In the genomic region with DNA sequence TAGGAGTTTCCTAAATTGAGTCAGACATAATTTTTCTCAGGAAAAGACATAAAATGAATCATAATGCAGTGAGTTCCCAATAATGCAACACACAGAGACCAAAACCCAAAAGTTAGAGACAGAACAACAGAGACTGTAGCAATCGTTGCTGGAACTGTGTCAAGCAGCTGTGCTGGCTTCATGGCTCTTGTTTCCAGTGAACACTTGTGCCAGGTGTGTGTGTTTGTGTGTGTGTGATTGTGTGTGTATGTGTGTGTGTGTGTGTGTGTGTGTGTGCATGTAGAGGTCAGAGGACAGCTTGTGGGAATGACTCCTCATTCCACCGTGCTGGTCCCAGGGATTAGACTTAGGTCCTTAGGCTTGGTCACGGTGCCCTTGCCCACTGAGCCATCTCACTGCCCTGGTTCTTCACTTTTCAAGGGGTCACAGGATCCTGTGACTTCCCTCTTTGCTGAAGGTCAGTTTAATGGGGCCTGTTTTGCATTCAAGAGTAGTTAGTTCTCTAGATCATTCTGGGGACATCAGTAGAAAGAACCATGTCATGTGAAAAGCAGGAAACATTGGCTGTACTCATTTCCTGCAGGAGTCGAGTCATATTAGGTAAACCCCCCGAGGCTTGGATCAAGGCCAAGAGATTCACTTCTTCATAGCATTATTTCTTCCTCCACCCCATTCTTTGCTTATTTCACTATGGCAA, we compare ENCODE assay signal across 18 mouse cellular contexts. TPM values are rescaled to one million over a fixed set of nuclear protein-coding genes. Genes with fewer than 3 reads are reported as not detected.
DNase-seq lines count a peak whose midpoint lies in the region; ATAC-seq and TF ChIP-seq lines count a peak whose summit lies in the region.
"Had no signal": no experiment of that assay in that cellular context is flagged by ENCODE, and none has a peak within 500 bp of the region (broad histone marks: within the 10 kb centered on the region; RNA-seq: fewer than 3 reads in every experiment).

No protein-coding gene starts in this region.

- no peaks in the 10 kb centered on the region for H3K27me3 ChIP-seq in lung, postnatal 0 days (replicated peaks; ENCODE audit: insufficient read depth, low read length)
- no peaks in the 10 kb centered on the region for H3K27me3 ChIP-seq in myocyte (ENCODE audit: control insufficient read depth, insufficient read depth, insufficient read length)
- H3K27me3 ChIP-seq in liver, postnatal 0 days (ENCODE audit: insufficient read depth, low read length): no peaks in the 10 kb centered on the region
- H3K27me3 ChIP-seq: embryonic facial prominence, embryonic 13.5 days; intestine, embryonic 15.5 days; liver, embryonic 13.5 days had no signal

- no peak overlapping the region for H3ac ChIP-seq in myocyte (ENCODE audit: control insufficient read depth, insufficient read length)

- no peak for TF ChIP-seq CTCF in lung, postnatal 0 days (IDR thresholded peaks at IDR 0.05)
- no peak for TF ChIP-seq CTCF in embryonic fibroblast, embryonic 13.5 days (IDR thresholded peaks at IDR 0.05; ENCODE audit: borderline replicate concordance, insufficient read depth, low read length)
- TF ChIP-seq CTCF in liver, postnatal 0 days (IDR thresholded peaks at IDR 0.05; ENCODE audit: low read depth): no peak

- WGBS in lung, postnatal 0 days: 49% methylated on average over 5 of the region's 5 CpGs
- WGBS in liver, postnatal 0 days (ENCODE audit: insufficient replicate concordance): 39% methylated on average over 5 of the region's 5 CpGs

- H3K9me3 ChIP-seq in lung, postnatal 0 days (ENCODE audit: low read length): no peaks in the 10 kb centered on the region
- H3K9me3 ChIP-seq in liver, postnatal 0 days (ENCODE audit: low read length): no peaks in the 10 kb centered on the region
- H3K9me3 ChIP-seq: hindbrain, embryonic 10.5 days; intestine, embryonic 15.5 days; liver, embryonic 13.5 days had no signal

- H3K4me2 ChIP-seq in lung, postnatal 0 days (replicated peaks; ENCODE audit: low read depth, low read length): no peak overlapping the region
- peak overlapping the region; percentile 96 for H3K4me2 ChIP-seq in myocyte (ENCODE audit: low read depth)
- H3K4me2 ChIP-seq in liver, postnatal 0 days (ENCODE audit: low read depth, low read length): no peak overlapping the region
- H3K4me2 ChIP-seq: embryonic facial prominence, embryonic 13.5 days; intestine, embryonic 15.5 days; liver, embryonic 13.5 days; midbrain, embryonic 11.5 days had no signal

- no peaks in the 10 kb centered on the region for H3K79me2 ChIP-seq in myocyte (ENCODE audit: control insufficient read depth, insufficient read depth)

- intact Hi-C loops in gastrocnemius, postnatal 36 days (cut with DNase I): no loop called here

- no peak overlapping the region for H3K9ac ChIP-seq in lung, postnatal 0 days (replicated peaks; ENCODE audit: low read depth)
- no peak overlapping the region for H3K9ac ChIP-seq in liver, postnatal 0 days (replicated peaks)
- H3K9ac ChIP-seq: embryonic facial prominence, embryonic 13.5 days; forebrain, postnatal 0 days; intestine, embryonic 15.5 days; liver, embryonic 13.5 days had no signal

- peak; percentile 8 for DNase-seq in gastrocnemius, adult 18-20 months (ENCODE audit: low spot score)
- no peak for DNase-seq in gastrocnemius, postnatal 36 days
- peak; percentile 28 for DNase-seq in lung, postnatal 0 days (ENCODE audit: low spot score)
- no peak for DNase-seq in lung, adult 18-20 months
- no peak for DNase-seq in urinary bladder, postnatal 14 days (ENCODE audit: low spot score)
- no peak for DNase-seq in liver, postnatal 0 days
- DNase-seq: cerebellum, postnatal 14 days; forebrain, postnatal 0 days; heart, adult 2 months; liver, embryonic 13.5 days had no signal

- no peaks in the 10 kb centered on the region for H3K36me3 ChIP-seq in lung, postnatal 0 days (ENCODE audit: insufficient read depth, low read length)
- H3K36me3 ChIP-seq in myocyte (ENCODE audit: control insufficient read depth, insufficient read depth): no peaks in the 10 kb centered on the region
- no peaks in the 10 kb centered on the region for H3K36me3 ChIP-seq in liver, postnatal 0 days (replicated peaks; ENCODE audit: insufficient read depth, low read length)
- H3K36me3 ChIP-seq: embryonic facial prominence, embryonic 13.5 days; hindbrain, embryonic 10.5 days; intestine, embryonic 15.5 days; liver, embryonic 13.5 days had no signal

- H3K27ac ChIP-seq in lung, postnatal 0 days (ENCODE audit: low read length): no peak overlapping the region
- peak overlapping the region; percentile 70 for H3K27ac ChIP-seq in embryonic fibroblast, embryonic 13.5 days (ENCODE audit: insufficient read depth, low read length)
- no peak overlapping the region for H3K27ac ChIP-seq in liver, postnatal 0 days (ENCODE audit: low read depth)
- H3K27ac ChIP-seq: embryonic facial prominence, embryonic 13.5 days; heart, adult 2 months; hindbrain, embryonic 10.5 days; intestine, embryonic 15.5 days; liver, embryonic 13.5 days had no signal

- peak; percentile 9; the same call in 1 of the 2 replicates for ATAC-seq in lung, postnatal 0 days
- ATAC-seq in liver, postnatal 0 days: no peak
- ATAC-seq: forebrain, postnatal 0 days; intestine, embryonic 15.5 days had no signal

- no peak overlapping the region for H3K4me3 ChIP-seq in lung, postnatal 0 days (ENCODE audit: low read depth, low read length)
- H3K4me3 ChIP-seq in embryonic fibroblast, embryonic 13.5 days (ENCODE audit: insufficient read depth, low read length): no peak overlapping the region
- no peak overlapping the region for H3K4me3 ChIP-seq in myocyte
- no peak overlapping the region for H3K4me3 ChIP-seq in liver, postnatal 0 days (ENCODE audit: low read depth, low read length)
- H3K4me3 ChIP-seq: embryonic facial prominence, embryonic 13.5 days; heart, adult 2 months; hindbrain, embryonic 10.5 days; intestine, embryonic 15.5 days; liver, embryonic 13.5 days had no signal

- H3K4me1 ChIP-seq in lung, postnatal 0 days (ENCODE audit: insufficient read depth, low read depth, low read length): no peaks in the 10 kb centered on the region
- H3K4me1 ChIP-seq in embryonic fibroblast, embryonic 13.5 days (ENCODE audit: control insufficient read depth, insufficient read depth, low read length): peaks cover 22% of the 10 kb centered on the region
- no peaks in the 10 kb centered on the region for H3K4me1 ChIP-seq in liver, postnatal 0 days (ENCODE audit: insufficient read depth)
- H3K4me1 ChIP-seq: embryonic facial prominence, embryonic 13.5 days; hindbrain, embryonic 10.5 days; intestine, embryonic 15.5 days; liver, embryonic 13.5 days had no signal

- TF ChIP-seq EP300 in lung, postnatal 0 days (IDR thresholded peaks at IDR 0.05): no peak
- no peak for TF ChIP-seq EP300 in liver, postnatal 0 days (IDR thresholded peaks at IDR 0.05; ENCODE audit: low read depth)

- no peak; the same call in 1 of the 2 replicates for TF ChIP-seq POLR2A in embryonic fibroblast, embryonic 13.5 days (IDR thresholded peaks at IDR 0.05; ENCODE audit: low read depth, low read length)
- TF ChIP-seq POLR2A in myocyte (IDR thresholded peaks at IDR 0.05; ENCODE audit: insufficient read length, low read depth): no peak

TF ChIP-seq in myocyte, 11 proteins besides CTCF, POLR2A, EP300 and RAD21:
- peak; percentile 38 to 73 (median 47) for TF ChIP-seq MYOG (IDR thresholded peaks at IDR 0.05; ENCODE audit: control insufficient read depth in 1 of 3, insufficient read depth in 1 of 3, insufficient read length in 2 of 3, low read depth in 2 of 3)
- TF ChIP-seq SRF (IDR thresholded peaks at IDR 0.05; ENCODE audit: control insufficient read depth, insufficient read length, low read depth): no peak
- TF ChIP-seq MYOD1 (IDR thresholded peaks at IDR 0.05; ENCODE audit: control insufficient read depth in 1 of 3, insufficient read length in 2 of 3, low read depth in 2 of 3): peak; percentile 38 to 84 (median 84)
- no peak for TF ChIP-seq MAX (IDR thresholded peaks at IDR 0.05; ENCODE audit: low read depth)
- TF ChIP-seq TCF12 (IDR thresholded peaks at IDR 0.05; ENCODE audit: insufficient read depth, poor library complexity, severe bottlenecking): peak; percentile 56
- peak; percentile 35 for TF ChIP-seq TCF3 (IDR thresholded peaks at IDR 0.05; ENCODE audit: insufficient read length, low read depth)
- peak; percentile 36; the same call in 1 of the 2 replicates for TF ChIP-seq CEBPB (IDR thresholded peaks at IDR 0.05; ENCODE audit: insufficient read depth, poor library complexity, severe bottlenecking)

RNA-seq across cellular contexts. Expression of a gene that starts 6.0 kb away (rescaled TPM):
- total RNA-seq in gastrocnemius, adult 18-20 months (2021): under 1 TPM in 1 of 2 experiments, not detected in 1; 0.09 TPM
- under 1 TPM in 1 of 2 experiments, not detected in 1; 0.10 TPM for total RNA-seq in gastrocnemius, postnatal 36 days (2021)
- 0.11 and 0.16 TPM in 2 replicates for polyA plus RNA-seq in lung, postnatal 0 days (2015; fragmentation: Nextera tagmentation; extraction: Ambion mirVana)
- polyA plus RNA-seq in embryonic fibroblast, embryonic 13.5 days (2011; ENCODE audit: insufficient read length, low read depth, missing spikeins): not detected in 2 replicates
- 0.04 TPM for polyA plus RNA-seq in myocyte (2012; fragmentation: generic; extraction: Trizol)
- polyA plus RNA-seq in liver, postnatal 0 days (2015; fragmentation: Nextera tagmentation; extraction: Ambion mirVana): not detected in 2 replicates
- total RNA-seq: forebrain, postnatal 0 days; layer of hippocampus, adult 8-10 months; left cerebral cortex, postnatal 25 days had no signal
- polyA plus RNA-seq: forebrain, postnatal 0 days; liver, embryonic 13.5 days had no signal

RNA-seq across cellular contexts. Expression of a gene that starts 13.2 kb away (rescaled TPM):
- total RNA-seq in gastrocnemius, adult 18-20 months (2021): 1 to 10 TPM; 8.4 to 9.5 TPM
- total RNA-seq in gastrocnemius, postnatal 36 days (2021): 10 to 100 TPM in 1 of 2 experiments, 1 to 10 TPM in 1; 7.4 to 10.2 TPM
- polyA plus RNA-seq in lung, postnatal 0 days (2015; fragmentation: Nextera tagmentation; extraction: Ambion mirVana): 8.6 and 10.1 TPM in 2 replicates
- 22.4 and 40.7 TPM in 2 replicates for polyA plus RNA-seq in embryonic fibroblast, embryonic 13.5 days (2011; ENCODE audit: insufficient read length, low read depth, missing spikeins)
- 3.9 TPM for polyA plus RNA-seq in myocyte (2012; fragmentation: generic; extraction: Trizol)
- polyA plus RNA-seq in liver, postnatal 0 days (2015; fragmentation: Nextera tagmentation; extraction: Ambion mirVana): 5.4 and 5.6 TPM in 2 replicates

Comparison
In these comparisons a context has a peak if more than half of its experiments do, and no peak if none do; other contexts are left out.
1. DNase-seq: peak in gastrocnemius, adult 18-20 months (single experiment) and lung, postnatal 0 days (single experiment); none in gastrocnemius, postnatal 36 days (0 of 2), lung, adult 18-20 months (0 of 2), urinary bladder, postnatal 14 days (single experiment) and liver, postnatal 0 days (single experiment).